Mouse (Mus musculus): Measurements from ENCODE around the gene Slc4a10.

The Slc4a10 gene

GRCm38 (mm10) chr2:62347762-62348161 lies 301.5 kb downstream of the Slc4a10 start:
- ATAC-seq (ENCODE audit: low TSS enrichment) = peak; percentile 58

GRCm38 (mm10) chr2:62352035-62352434 lies 305.8 kb downstream of the Slc4a10 start:
- ATAC-seq (ENCODE audit: low TSS enrichment) = peak; percentile 21; the same call in 1 of the 2 replicates

GRCm38 (mm10) chr2:62355766-62356165 lies 309.5 kb downstream of the Slc4a10 start:
- no peak for ATAC-seq (ENCODE audit: low TSS enrichment)

- ATAC-seq (ENCODE audit: low TSS enrichment) = no peak
Observed at GRCm38 (mm10) chr2:62356606-62357005, 310.3 kb downstream of the Slc4a10 start.

- ATAC-seq (ENCODE audit: low TSS enrichment) = peak; percentile 70
Observed at GRCm38 (mm10) chr2:62357259-62357658, 311.0 kb downstream of the Slc4a10 start.

- no peak for ATAC-seq (ENCODE audit: low TSS enrichment)
Observed at GRCm38 (mm10) chr2:62360872-62361271, 314.6 kb downstream of the Slc4a10 start.

GRCm38 (mm10) chr2:62361514-62361913 lies 315.3 kb downstream of the Slc4a10 start:
- ATAC-seq (ENCODE audit: low TSS enrichment) = peak; percentile 60

- ATAC-seq (ENCODE audit: low TSS enrichment) = no peak
Observed at GRCm38 (mm10) chr2:62362211-62362610, 315.9 kb downstream of the Slc4a10 start.

GRCm38 (mm10) chr2:62363606-62364005 lies 317.3 kb downstream of the Slc4a10 start:
- ATAC-seq (ENCODE audit: low TSS enrichment) = no peak

GRCm38 (mm10) chr2:62368349-62369053 lies 322.2 kb downstream of the Slc4a10 start:
- ATAC-seq (ENCODE audit: low TSS enrichment) = peak; percentile 59; the same call in 1 of the 2 replicates

GRCm38 (mm10) chr2:62370048-62370447 lies 323.8 kb downstream of the Slc4a10 start:
- no peak for ATAC-seq (ENCODE audit: low TSS enrichment)

GRCm38 (mm10) chr2:62373692-62374091 lies 327.4 kb downstream of the Slc4a10 start:
- peak; percentile 82 for ATAC-seq (ENCODE audit: low TSS enrichment)
